Mouse (Mus musculus) lung, postnatal 4 days (tissue): ENCODE data around the gene Vax1.

Experiments
- DNase-seq, 2 experiments: peaks; one replicate each; pipeline ENCODE4 v3.0.0; 2021

Vax1 gene

GRCm38 (mm10) chr19:59169936-59170765, at the start of gene Vax1:
Gene Vax1, minus strand, starts transcription at chr19:59170056.
- peak in 1 of 2 experiments; percentile 26 for DNase-seq

- no peak for DNase-seq
These were observed 49.1 kb upstream of the Vax1 start, which contains the start of gene Kcnk18 for GRCm38 (mm10) chr19:59218991-59219390. Gene Kcnk18, plus strand, starts transcription at chr19:59219214.

- DNase-seq, result no peak
These were observed 47.0 kb upstream of the Vax1 start for GRCm38 (mm10) chr19:59216891-59217290.

GRCm38 (mm10) chr19:59208986-59209385, 39.1 kb upstream of the Vax1 start:
- DNase-seq, result no peak

GRCm38 (mm10) chr19:59208475-59208874, 38.6 kb upstream of the Vax1 start:
- DNase-seq, result peak in 1 of 2 experiments; percentile 67

- DNase-seq, result peak; percentile 44 to 71
These were observed 28.3 kb upstream of the Vax1 start for GRCm38 (mm10) chr19:59198161-59198560.

- peak; percentile 57 to 66 for DNase-seq
These were observed 26.3 kb upstream of the Vax1 start for GRCm38 (mm10) chr19:59196111-59196666.

GRCm38 (mm10) chr19:59195181-59195770, 25.4 kb upstream of the Vax1 start:
- no peak for DNase-seq

GRCm38 (mm10) chr19:59193986-59194820, 24.3 kb upstream of the Vax1 start:
- DNase-seq, result no peak

GRCm38 (mm10) chr19:59193456-59193855, 23.6 kb upstream of the Vax1 start:
- DNase-seq, result no peak

- no peak for DNase-seq
These were observed 22.6 kb upstream of the Vax1 start for GRCm38 (mm10) chr19:59192491-59192890.

- DNase-seq, result no peak
These were observed 21.3 kb upstream of the Vax1 start for GRCm38 (mm10) chr19:59191123-59191505.

- DNase-seq, result no peak
These were observed 20.7 kb upstream of the Vax1 start for GRCm38 (mm10) chr19:59190431-59191122.

- DNase-seq, result no peak
These were observed 19.1 kb upstream of the Vax1 start for GRCm38 (mm10) chr19:59188981-59189380.

GRCm38 (mm10) chr19:59184000-59184399, 14.1 kb upstream of the Vax1 start:
- no peak for DNase-seq

GRCm38 (mm10) chr19:59173341-59174015, 3.6 kb upstream of the Vax1 start:
- DNase-seq, result no peak

- DNase-seq, result no peak
These were observed 2.9 kb upstream of the Vax1 start for GRCm38 (mm10) chr19:59172781-59173180.

GRCm38 (mm10) chr19:59171871-59172245, 2.0 kb upstream of the Vax1 start:
- DNase-seq, result no peak

- no peak for DNase-seq
These were observed 1.5 kb upstream of the Vax1 start for GRCm38 (mm10) chr19:59171151-59171870.

GRCm38 (mm10) chr19:59170766-59171095, 875 bp upstream of the Vax1 start:
- DNase-seq, result no peak
